Mouse (Mus musculus) spleen, adult 2 months (tissue): Measurements from ENCODE around the gene Rarg. TPM values are rescaled to one million over a fixed set of nuclear protein-coding genes. Genes with fewer than 3 reads are reported as not detected.

Experiments used
- DNase-seq, 2 experiments: peaks; one replicate each; pipeline versions ENCODE4 v3.0.0 to v3.0.0-alpha.2; 2012 to 2021; ENCODE audit warnings: low spot score in 2 of 2, low read depth in 1 of 2
- H3K27ac ChIP-seq: fragments of 200-500 bp; 2 replicates; pipeline ENCODE4 v1.5.1; 2012; ENCODE audit warnings: low read length, inconsistent platforms; ENCODE audit not compliant: insufficient read depth
- H3K27me3 ChIP-seq: fragments of 200-500 bp; 2 replicates; pipeline ENCODE4 v1.6.1; 2012; ENCODE audit warnings: mild to moderate bottlenecking, moderate library complexity, low read length, inconsistent platforms; ENCODE audit not compliant: control insufficient read depth, insufficient read depth
- H3K36me3 ChIP-seq: fragments of 200-500 bp; 2 replicates; pipeline ENCODE4 v1.6.1; 2012; ENCODE audit warnings: mild to moderate bottlenecking, low read length, inconsistent platforms; ENCODE audit not compliant: control insufficient read depth, insufficient read depth
- H3K4me1 ChIP-seq: fragments of 200-500 bp; 2 replicates; pipeline ENCODE4 v1.6.1; 2011; ENCODE audit warnings: inconsistent platforms; ENCODE audit not compliant: control insufficient read depth, insufficient read depth, insufficient read length
- H3K4me3 ChIP-seq: fragments of 200-500 bp; 2 replicates; pipeline ENCODE4 v1.5.1; 2011; ENCODE audit warnings: mild to moderate bottlenecking, inconsistent platforms; ENCODE audit not compliant: insufficient read depth, insufficient read length; ENCODE audit errors: extremely low read depth
- CTCF ChIP-seq: fragments of 200-500 bp; IDR thresholded peaks from 2 replicates; pipeline ENCODE4 v1.5.1; 2011; ENCODE audit warnings: mild to moderate bottlenecking, inconsistent platforms; ENCODE audit not compliant: insufficient read depth, insufficient read length, insufficient replicate concordance; ENCODE audit errors: extremely low read depth
- POLR2A ChIP-seq: fragments of 200-500 bp; IDR thresholded peaks from 2 replicates; pipeline ENCODE4 v1.6.1; 2011; ENCODE audit warnings: low read depth, low read length, inconsistent platforms
- WGBS: fragments of 180-500 bp; shearing (Covaris S2); methylation state at CpG from one replicate; pipeline ENCODE4 v1.1.7; 2018; 5-methylcytosine and 5-hydroxymethylcytosine counted together
- polyA plus RNA-seq: library from polyadenylated mRNA; depleted of rRNA; stranded (reverse); fragments of >200 nt; gene quantifications from 2 replicates; pipeline ENCODE4 v1.2.3, GENCODE M21; 2012

Gene Rarg
- polyA plus RNA-seq, 1 experiment = 21.1 TPM

DNA sequence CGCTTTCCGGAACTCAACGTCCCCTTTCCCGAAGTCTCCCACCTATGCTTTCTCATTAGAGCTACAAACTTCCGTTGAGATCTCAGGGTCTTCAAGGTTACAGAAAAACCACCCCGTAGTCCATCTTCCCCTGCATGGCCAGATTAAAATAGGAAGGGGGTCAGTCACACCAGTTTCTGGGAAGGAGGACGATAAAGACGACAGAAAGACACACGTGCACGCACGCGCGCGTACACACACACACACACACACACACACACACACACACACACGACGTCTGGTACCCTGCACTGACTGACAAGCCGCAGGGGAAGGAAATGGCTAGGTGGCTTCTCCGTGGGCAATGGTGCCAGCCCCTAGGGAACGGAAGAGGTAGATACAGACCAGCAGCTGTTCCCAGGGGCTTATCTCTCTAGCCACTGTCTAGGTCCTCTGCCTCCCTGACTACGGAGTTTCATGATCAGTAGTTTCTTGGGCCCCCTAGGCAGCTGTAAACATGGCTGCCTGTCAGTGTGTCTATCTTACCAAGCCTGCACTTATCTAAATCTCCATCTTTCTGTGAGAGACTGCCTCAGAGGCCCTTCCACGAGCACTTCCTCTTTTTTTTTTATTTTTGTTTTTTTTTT is 32.2 kb downstream of the Rarg start:
- TF ChIP-seq POLR2A (no peak), CTCF (no peak)
- Histone ChIP-seq H3K4me3 (peak overlapping the region; percentile 53), H3K27ac (peak overlapping the region; percentile 72), H3K36me3 (peaks cover 21% of the 10 kb centered on the region), H3K27me3 (no peaks in the 10 kb centered on the region), H3K4me1 (peaks cover 11% of the 10 kb centered on the region)
- peak; percentile 74 to 82 for DNase-seq
- 2% methylated on average over 21 of the region's 21 CpGs for WGBS

DNA sequence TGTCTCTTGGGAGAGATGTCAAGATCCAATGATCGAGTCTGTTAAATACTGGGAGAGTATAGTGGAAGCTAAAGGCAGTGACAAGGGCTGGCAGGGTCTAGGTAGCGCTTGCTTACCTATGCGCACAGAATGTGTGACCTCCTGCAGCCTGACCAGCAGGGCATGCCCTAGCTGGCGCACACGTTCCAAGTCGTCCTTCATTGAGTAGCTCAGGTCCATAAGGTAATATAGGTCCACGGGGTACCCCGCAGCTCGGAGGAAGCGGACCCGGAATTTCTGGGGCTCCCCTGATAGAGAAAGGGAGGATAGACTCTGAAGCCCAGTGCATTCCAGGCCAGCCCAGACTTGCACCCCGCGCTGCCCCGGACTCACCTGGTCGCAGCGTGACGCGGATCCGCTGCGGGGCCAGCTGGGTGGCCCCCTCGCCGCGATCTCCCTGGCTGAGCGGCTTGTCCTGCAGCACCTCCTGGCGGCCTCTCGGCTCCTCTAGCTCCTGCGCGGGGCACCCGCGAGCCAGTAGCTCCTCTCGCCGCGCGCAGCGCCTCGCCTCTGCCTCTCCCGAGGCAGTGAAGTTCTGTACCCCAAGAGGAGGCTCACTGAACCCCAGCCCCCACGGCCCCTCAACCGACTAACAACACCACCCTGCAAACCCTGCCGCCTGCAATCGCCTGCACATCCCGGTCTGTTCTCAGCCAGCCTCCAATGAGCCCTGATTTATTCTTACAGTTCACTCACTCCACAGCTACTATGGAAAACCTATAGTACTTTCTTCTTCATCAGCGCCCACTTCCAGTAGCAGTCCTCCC is 32.9 kb downstream of the Rarg start:
- H3K4me1 ChIP-seq = peaks cover 11% of the 10 kb centered on the region
- peak overlapping the region; percentile 53 for H3K4me3 ChIP-seq
- H3K27me3 ChIP-seq = no peaks in the 10 kb centered on the region
- 10% methylated on average over 43 of the region's 43 CpGs for WGBS
- TF ChIP-seq CTCF (peak; percentile 76), POLR2A (no peak)
- peak overlapping the region; percentile 63 for H3K27ac ChIP-seq
- DNase-seq = peak in 1 of 2 experiments; percentile 84
- H3K36me3 ChIP-seq = peaks cover 22% of the 10 kb centered on the region

DNA sequence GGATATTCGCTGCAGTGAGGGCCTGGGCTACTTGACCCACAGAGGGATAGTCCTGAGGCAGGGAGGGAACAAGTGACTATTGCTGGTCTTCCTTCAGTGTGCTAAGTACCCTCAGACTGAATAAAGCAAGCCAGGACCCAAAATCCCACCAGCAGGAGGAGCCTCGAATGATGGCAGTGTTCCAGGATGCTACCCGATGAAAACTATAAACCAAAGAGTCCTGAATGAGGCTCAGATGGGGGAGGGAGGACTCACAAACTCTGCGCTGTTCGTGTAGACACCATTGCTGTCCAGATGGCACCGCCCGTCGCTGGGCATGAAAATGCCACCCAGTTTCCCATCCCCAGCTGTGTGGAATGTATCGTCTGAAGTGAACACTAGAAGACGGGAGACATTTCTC is 34.9 kb downstream of the Rarg start:
- DNase-seq = no peak
- WGBS = 81% methylated on average over 10 of the region's 10 CpGs
- H3K27me3 ChIP-seq = no peaks in the 10 kb centered on the region
- peaks cover 11% of the 10 kb centered on the region for H3K4me1 ChIP-seq
- peaks cover 24% of the 10 kb centered on the region for H3K36me3 ChIP-seq
- no peak for TF ChIP-seq CTCF
- no peak for TF ChIP-seq POLR2A
- H3K27ac ChIP-seq = no peak overlapping the region
- no peak overlapping the region for H3K4me3 ChIP-seq

DNA sequence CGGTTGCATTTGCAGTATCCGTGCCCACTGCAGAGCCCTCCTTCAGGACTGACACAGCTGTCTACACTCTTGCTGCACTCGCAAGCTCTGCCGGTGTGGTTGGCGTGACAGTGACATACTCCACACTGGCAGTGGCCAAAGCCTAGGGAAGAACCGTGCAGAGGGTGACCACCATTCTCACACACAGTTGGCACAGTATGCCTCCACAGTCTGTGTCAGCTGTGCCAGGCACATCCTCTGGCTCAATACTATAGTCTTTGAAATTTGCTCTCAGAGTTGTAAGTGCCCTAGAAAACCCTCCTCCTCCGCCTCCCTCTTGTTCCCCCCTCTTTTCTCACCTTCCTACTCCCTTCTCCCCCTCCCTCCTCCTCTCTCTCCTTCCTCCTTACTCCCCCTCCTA is 40.0 kb downstream of the Rarg start:
- H3K36me3 ChIP-seq = peaks cover 41% of the 10 kb centered on the region
- H3K4me1 ChIP-seq = peaks cover 4% of the 10 kb centered on the region; the same call in 1 of the 2 replicates
- 89% methylated on average over 7 of the region's 7 CpGs for WGBS
- TF ChIP-seq CTCF (no peak), POLR2A (no peak)
- H3K27ac ChIP-seq = no peak overlapping the region
- H3K4me3 ChIP-seq = no peak overlapping the region
- H3K27me3 ChIP-seq = no peaks in the 10 kb centered on the region
- DNase-seq = no peak

GRCm38 (mm10) chr15:102216459-102217228 is 40.7 kb downstream of the Rarg start:
- TF ChIP-seq POLR2A (no peak), CTCF (no peak)
- DNase-seq = no peak
- H3K4me3 ChIP-seq = no peak overlapping the region
- peaks cover 4% of the 10 kb centered on the region; the same call in 1 of the 2 replicates for H3K4me1 ChIP-seq
- no peak overlapping the region for H3K27ac ChIP-seq
- peaks cover 42% of the 10 kb centered on the region for H3K36me3 ChIP-seq
- WGBS = 91% methylated on average over 16 of the region's 16 CpGs
- no peaks in the 10 kb centered on the region for H3K27me3 ChIP-seq

DNA sequence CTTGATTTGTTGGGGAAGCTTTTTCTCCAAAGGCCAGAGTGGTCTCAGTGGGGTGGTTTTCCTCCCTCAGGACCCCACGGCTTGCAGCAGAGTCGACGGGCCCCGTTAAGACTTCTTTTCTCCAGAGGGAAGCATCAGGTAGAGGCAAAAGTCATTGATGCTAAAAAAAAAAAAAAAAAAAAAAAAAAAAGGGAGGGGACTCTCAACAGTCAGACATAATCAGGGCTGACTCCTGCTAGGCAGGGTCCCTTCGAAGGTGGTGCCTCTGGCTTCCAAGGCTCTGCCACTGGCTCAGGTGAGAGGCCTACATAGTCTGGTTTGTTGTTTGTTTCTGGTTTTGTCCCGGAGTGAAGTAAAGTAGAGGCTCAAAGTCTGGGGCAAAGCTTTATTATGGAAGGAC is 41.7 kb downstream of the Rarg start:
- TF ChIP-seq POLR2A (no peak), CTCF (no peak)
- no peak overlapping the region for H3K27ac ChIP-seq
- peaks cover 4% of the 10 kb centered on the region; the same call in 1 of the 2 replicates for H3K4me1 ChIP-seq
- H3K4me3 ChIP-seq = no peak overlapping the region
- no peak for DNase-seq
- H3K36me3 ChIP-seq = peaks cover 47% of the 10 kb centered on the region
- 93% methylated on average over 6 of the region's 6 CpGs for WGBS
- H3K27me3 ChIP-seq = no peaks in the 10 kb centered on the region
